Mouse (Mus musculus): ENCODE measurements around the gene Hpca. TPM values are rescaled to one million over a fixed set of nuclear protein-coding genes. Genes with fewer than 3 reads are reported as not detected.

Gene Hpca
- polyA plus RNA-seq (2016; fragmentation: Nextera tagmentation; extraction: Ambion mirVana) = 3.6 and 4.0 TPM in 2 replicates

- WGBS = 3% methylated on average over 15 of the region's 17 CpGs
- no peaks in the 10 kb centered on the region for H3K9me3 ChIP-seq
Measured at GRCm38 (mm10) chr4:129121569-129122086, at the start of gene Hpca. Gene Hpca (minus strand): TSS chr4:129122036.

GRCm38 (mm10) chr4:129161581-129162255 lies 39.9 kb upstream of the Hpca start:
- no peaks in the 10 kb centered on the region for H3K9me3 ChIP-seq
- ATAC-seq (ENCODE audit: low FRiP score, low read depth) = no peak
- WGBS = 92% methylated on average over 3 of the region's 4 CpGs
- H3K27me3 ChIP-seq = no peaks in the 10 kb centered on the region
- H3K9ac ChIP-seq (replicated peaks) = no peak overlapping the region
- H3K4me1 ChIP-seq = no peaks in the 10 kb centered on the region
- H3K4me2 ChIP-seq (replicated peaks) = no peak overlapping the region
- peaks cover 31% of the 10 kb centered on the region for H3K36me3 ChIP-seq
- H3K27ac ChIP-seq (replicated peaks) = no peak overlapping the region
- no peak overlapping the region for H3K4me3 ChIP-seq

More at GRCm38 (mm10) chr4:129121569-129122086, at the start of gene Hpca:
- H3K27ac ChIP-seq (replicated peaks) = no peak within 1 kb of the TSS
- H3K4me2 ChIP-seq (replicated peaks) = peak within 1 kb of the TSS; percentile 75
- 0 out of 2 replicates have a peak, but pooled peaks have one; percentile 11 for ATAC-seq (ENCODE audit: low FRiP score, low read depth)
- H3K9ac ChIP-seq (replicated peaks) = peak within 1 kb of the TSS; percentile 55
- H3K4me3 ChIP-seq = peak within 1 kb of the TSS; percentile 48
- H3K36me3 ChIP-seq = no peaks in the 10 kb centered on the region
- H3K4me1 ChIP-seq = peaks cover 35% of the 10 kb centered on the region
- peaks cover 90% of the 10 kb centered on the region for H3K27me3 ChIP-seq

- H3K4me2 ChIP-seq (replicated peaks) = no peak overlapping the region
- WGBS = 93% methylated on average over 1 of the region's 1 CpGs
- no peaks in the 10 kb centered on the region for H3K27me3 ChIP-seq
- H3K4me1 ChIP-seq = no peaks in the 10 kb centered on the region
- no peak overlapping the region for H3K27ac ChIP-seq (replicated peaks)
- H3K9ac ChIP-seq (replicated peaks) = no peak overlapping the region
- ATAC-seq (ENCODE audit: low FRiP score, low read depth) = no peak
- peaks cover 33% of the 10 kb centered on the region for H3K36me3 ChIP-seq
- no peak overlapping the region for H3K4me3 ChIP-seq
- H3K9me3 ChIP-seq = no peaks in the 10 kb centered on the region
Measured at GRCm38 (mm10) chr4:129161076-129161475, 39.2 kb upstream of the Hpca start.

GRCm38 (mm10) chr4:129158549-129158948 lies 36.7 kb upstream of the Hpca start:
- Histone ChIP-seq H3K27me3 (no peaks in the 10 kb centered on the region), H3K4me1 (no peaks in the 10 kb centered on the region), H3K9me3 (no peaks in the 10 kb centered on the region), H3K9ac (replicated peaks) (no peak overlapping the region), H3K27ac (replicated peaks) (no peak overlapping the region), H3K4me3 (no peak overlapping the region), H3K4me2 (replicated peaks) (no peak overlapping the region), H3K36me3 (peaks cover 30% of the 10 kb centered on the region)
- no peak for ATAC-seq (ENCODE audit: low FRiP score, low read depth)
- WGBS = 76% methylated on average over 3 of the region's 3 CpGs

DNA sequence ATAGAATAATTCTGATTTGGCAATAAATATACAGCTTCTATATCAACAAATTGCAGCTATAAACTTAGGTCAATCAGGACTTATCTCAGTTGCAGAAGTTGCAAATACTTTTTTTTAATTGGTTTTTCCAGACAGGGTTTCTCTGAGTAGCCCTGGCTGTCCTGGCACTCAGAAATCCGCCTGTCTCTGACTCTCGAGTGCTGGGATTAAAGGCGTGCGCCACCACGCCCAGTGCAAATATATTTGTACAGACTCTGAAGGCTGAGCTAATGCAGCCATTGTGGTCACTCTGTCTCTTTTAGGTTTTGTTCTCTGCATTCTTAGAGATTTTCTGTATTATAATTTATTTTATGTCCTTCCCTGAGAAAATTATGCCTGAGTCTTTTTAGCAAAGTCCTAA lies 35.7 kb upstream of the Hpca start:
- ATAC-seq (ENCODE audit: low FRiP score, low read depth) = no peak
- H3K4me1 ChIP-seq = no peaks in the 10 kb centered on the region
- no peaks in the 10 kb centered on the region for H3K9me3 ChIP-seq
- H3K4me3 ChIP-seq = no peak overlapping the region
- no peak overlapping the region for H3K27ac ChIP-seq (replicated peaks)
- 74% methylated on average over 5 of the region's 5 CpGs for WGBS
- no peak overlapping the region for H3K9ac ChIP-seq (replicated peaks)
- no peaks in the 10 kb centered on the region for H3K27me3 ChIP-seq
- H3K4me2 ChIP-seq (replicated peaks) = no peak overlapping the region
- peaks cover 40% of the 10 kb centered on the region for H3K36me3 ChIP-seq

DNA sequence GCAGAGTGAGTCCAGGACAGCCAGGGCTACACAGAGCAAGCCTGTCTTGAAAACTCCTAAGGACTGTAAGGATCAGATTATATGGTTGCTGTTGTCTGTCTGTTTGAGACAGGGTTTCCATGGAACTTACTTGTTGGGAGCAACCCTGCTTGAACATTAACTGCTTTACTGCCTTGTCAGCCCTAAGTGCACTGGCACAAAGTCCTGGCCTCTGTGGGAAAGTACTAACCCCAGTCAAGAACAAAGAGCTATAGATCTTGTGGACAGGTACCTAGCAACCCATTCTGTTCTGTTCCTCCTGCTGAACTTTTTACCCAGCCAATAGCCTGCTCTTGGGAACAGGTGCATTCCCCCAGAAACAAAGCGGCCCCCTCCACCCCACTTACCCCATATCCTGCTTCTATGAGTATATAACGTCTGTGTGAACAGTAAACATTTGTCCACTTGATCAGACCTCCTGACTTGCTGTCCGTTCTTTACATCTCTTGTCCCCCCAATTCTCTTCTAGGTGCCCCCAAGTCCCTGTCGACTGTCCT lies 29.5 kb upstream of the Hpca start:
- no peak overlapping the region for H3K9ac ChIP-seq (replicated peaks)
- H3K27me3 ChIP-seq = no peaks in the 10 kb centered on the region
- ATAC-seq (ENCODE audit: low FRiP score, low read depth) = no peak
- H3K4me2 ChIP-seq (replicated peaks) = no peak overlapping the region
- H3K4me1 ChIP-seq = no peaks in the 10 kb centered on the region
- no peaks in the 10 kb centered on the region for H3K9me3 ChIP-seq
- peaks cover 58% of the 10 kb centered on the region for H3K36me3 ChIP-seq
- no peak overlapping the region for H3K27ac ChIP-seq (replicated peaks)
- H3K4me3 ChIP-seq = no peak overlapping the region
- 90% methylated on average over 4 of the region's 4 CpGs for WGBS

DNA sequence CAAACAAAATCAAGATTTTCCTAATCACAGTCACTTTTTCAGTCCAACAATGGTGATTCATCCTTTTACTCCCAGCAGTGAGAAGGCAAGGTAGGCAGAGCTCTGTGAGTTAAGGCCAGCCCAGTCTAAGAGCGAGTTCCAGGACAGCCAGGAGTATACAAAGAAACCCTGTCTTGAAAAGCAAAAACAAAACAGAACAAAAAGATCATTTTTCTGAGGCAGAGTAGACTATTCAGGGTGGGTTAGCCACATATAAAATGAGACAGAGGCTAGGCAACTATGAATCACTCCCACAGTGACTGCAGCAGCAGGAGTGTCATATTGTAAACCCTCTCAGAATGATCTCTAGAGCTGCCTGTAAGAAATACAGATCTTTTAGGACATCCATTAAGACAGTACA lies 27.5 kb upstream of the Hpca start:
- ATAC-seq (ENCODE audit: low FRiP score, low read depth) = no peak
- Histone ChIP-seq H3K4me3 (no peak overlapping the region), H3K4me1 (peaks cover 9% of the 10 kb centered on the region), H3K27ac (replicated peaks) (no peak overlapping the region), H3K36me3 (peaks cover 46% of the 10 kb centered on the region), H3K9ac (replicated peaks) (no peak overlapping the region), H3K9me3 (no peaks in the 10 kb centered on the region), H3K27me3 (no peaks in the 10 kb centered on the region), H3K4me2 (replicated peaks) (no peak overlapping the region)
- 95% methylated on average over 1 of the region's 1 CpGs for WGBS

GRCm38 (mm10) chr4:129147552-129148103 lies 25.8 kb upstream of the Hpca start:
- WGBS = 93% methylated on average over 13 of the region's 13 CpGs
- H3K4me1 ChIP-seq = peaks cover 12% of the 10 kb centered on the region
- H3K27me3 ChIP-seq = no peaks in the 10 kb centered on the region
- no peak overlapping the region for H3K4me3 ChIP-seq
- no peak for ATAC-seq (ENCODE audit: low FRiP score, low read depth)
- H3K9me3 ChIP-seq = no peaks in the 10 kb centered on the region
- no peak overlapping the region for H3K9ac ChIP-seq (replicated peaks)
- no peak overlapping the region for H3K4me2 ChIP-seq (replicated peaks)
- peaks cover 31% of the 10 kb centered on the region for H3K36me3 ChIP-seq
- H3K27ac ChIP-seq (replicated peaks) = no peak overlapping the region

DNA sequence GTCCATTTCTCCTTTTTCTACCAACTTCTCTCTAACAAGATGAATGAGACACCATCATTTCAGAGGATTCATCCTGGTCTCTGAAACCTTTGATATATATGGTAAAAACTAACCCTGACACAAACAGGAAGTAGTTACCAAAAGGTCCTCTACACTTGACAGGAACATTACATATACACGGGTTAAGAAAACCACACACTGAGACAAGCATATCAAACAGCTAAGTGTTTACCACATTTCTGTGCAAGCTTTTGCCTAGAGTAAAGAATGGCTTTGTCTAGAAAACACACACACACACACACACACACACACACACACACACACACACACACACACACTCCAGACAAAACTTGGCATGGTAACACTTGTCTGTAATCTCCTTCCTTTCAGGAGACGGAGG lies 24.6 kb upstream of the Hpca start:
- no peak overlapping the region for H3K27ac ChIP-seq (replicated peaks)
- H3K4me3 ChIP-seq = no peak overlapping the region
- H3K4me1 ChIP-seq = peaks cover 17% of the 10 kb centered on the region
- peaks cover 20% of the 10 kb centered on the region; the same call in 1 of the 2 replicates for H3K36me3 ChIP-seq
- H3K9me3 ChIP-seq = no peaks in the 10 kb centered on the region
- ATAC-seq (ENCODE audit: low FRiP score, low read depth) = no peak
- no peaks in the 10 kb centered on the region for H3K27me3 ChIP-seq
- no peak overlapping the region for H3K4me2 ChIP-seq (replicated peaks)
- H3K9ac ChIP-seq (replicated peaks) = no peak overlapping the region
- WGBS = 73% methylated on average over 2 of the region's 2 CpGs

DNA sequence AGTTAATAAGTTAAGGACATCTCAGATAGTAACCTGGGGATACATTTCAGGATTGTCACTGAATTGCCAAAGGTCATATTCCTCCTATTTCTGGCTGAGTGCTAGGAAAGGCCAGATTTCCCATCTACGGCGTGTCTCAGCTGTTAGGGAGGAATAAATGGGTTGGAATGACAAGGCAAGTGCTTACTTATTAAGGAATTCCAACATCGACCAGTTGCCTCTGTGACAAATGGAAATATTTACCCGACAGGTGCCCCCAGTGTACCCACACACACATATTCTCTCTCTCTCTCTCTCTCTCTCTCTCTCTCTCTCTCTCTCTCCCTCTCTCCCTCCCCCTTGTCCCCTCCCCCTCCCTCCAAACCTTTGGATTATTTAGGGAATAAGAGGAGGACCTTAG lies 24.1 kb upstream of the Hpca start:
- Histone ChIP-seq H3K27ac (replicated peaks) (no peak overlapping the region), H3K27me3 (no peaks in the 10 kb centered on the region), H3K9me3 (no peaks in the 10 kb centered on the region), H3K4me3 (no peak overlapping the region), H3K4me1 (peaks cover 18% of the 10 kb centered on the region), H3K9ac (replicated peaks) (no peak overlapping the region), H3K4me2 (replicated peaks) (no peak overlapping the region), H3K36me3 (peaks cover 16% of the 10 kb centered on the region; the same call in 1 of the 2 replicates)
- 86% methylated on average over 4 of the region's 4 CpGs for WGBS
- no peak for ATAC-seq (ENCODE audit: low FRiP score, low read depth)

GRCm38 (mm10) chr4:129145411-129145810 lies 23.6 kb upstream of the Hpca start:
- no peak for ATAC-seq (ENCODE audit: low FRiP score, low read depth)
- no peak overlapping the region for H3K4me3 ChIP-seq
- peaks cover 18% of the 10 kb centered on the region for H3K4me1 ChIP-seq
- no peaks in the 10 kb centered on the region for H3K9me3 ChIP-seq
- no peak overlapping the region for H3K9ac ChIP-seq (replicated peaks)
- WGBS = 81% methylated on average over 4 of the region's 4 CpGs
- 0 out of 2 replicates have a peak overlapping the region, but pooled peaks have one; percentile 46 for H3K27ac ChIP-seq (replicated peaks)
- no peaks in the 10 kb centered on the region for H3K27me3 ChIP-seq
- H3K36me3 ChIP-seq = peaks cover 13% of the 10 kb centered on the region; the same call in 1 of the 2 replicates
- H3K4me2 ChIP-seq (replicated peaks) = no peak overlapping the region

Data from midbrain, embryonic 12.5 days (tissue).